Mouse (Mus musculus) MEL-GATA-1-ER (cell line): Measurements from ENCODE around the gene Map3k5.

Experiments used
- DNase-seq: peaks from one replicate; pipeline ENCODE4 v3.0.0-alpha.2; 2012; ENCODE audit warnings: low read depth; ENCODE audit errors: extremely low read depth

The Map3k5 gene

GRCm38 (mm10) chr10:20185806-20186205 lies 251.5 kb downstream of the Map3k5 start:
- no peak for DNase-seq

- DNase-seq: no peak
Measured at GRCm38 (mm10) chr10:20186800-20187273, 252.6 kb downstream of the Map3k5 start.

GRCm38 (mm10) chr10:20190139-20190747 lies 256.0 kb downstream of the Map3k5 start:
- DNase-seq: no peak
